Mouse (Mus musculus) liver, embryonic 11.5 days (tissue): ENCODE measurements at regions not wholly inside any gene's neighbourhood (a gene's known extent, or its start where the extent isn't known, plus 50 kb on each side); places are given as distances from the start of the nearest gene placed in this dataset.

Source experiments
- ATAC-seq: fragments of 200-750 bp; cut with Nextera tagmentation; replicated peaks from 2 replicates; pipeline ENCODE4 v1.8.0; 2017; ENCODE audit warnings: moderate number of reproducible peaks, mild to moderate bottlenecking, moderate TSS enrichment, moderate library complexity; ENCODE audit not compliant: low FRiP score
- DNase-seq: peaks from one replicate; pipeline ENCODE4 v3.0.0-alpha.2; 2017; ENCODE audit warnings: low spot score
- H3K27ac ChIP-seq: fragments of 300-500 bp; sonication (generic); 2 replicates; pipeline ENCODE4 v1.5.1; 2014; ENCODE audit warnings: mild to moderate bottlenecking, low read depth, low read length, control low read depth
- H3K27me3 ChIP-seq: fragments of 300-500 bp; sonication (generic); replicated peaks from 2 replicates; pipeline ENCODE4 v1.6.1; 2014; ENCODE audit warnings: low read length, mixed read lengths; ENCODE audit not compliant: control insufficient read depth, insufficient read depth
- H3K36me3 ChIP-seq: fragments of 300-500 bp; sonication (generic); 2 replicates; pipeline ENCODE4 v1.6.1; 2014; ENCODE audit warnings: mild to moderate bottlenecking, low read length, moderate library complexity, mixed read lengths; ENCODE audit not compliant: control insufficient read depth, insufficient read depth
- H3K4me1 ChIP-seq: fragments of 300-500 bp; sonication (generic); replicated peaks from 2 replicates; pipeline ENCODE4 v1.6.1; 2014; ENCODE audit warnings: low read length, mixed read lengths; ENCODE audit not compliant: control insufficient read depth, insufficient read depth
- H3K4me2 ChIP-seq: fragments of 300-500 bp; sonication (generic); 2 replicates; pipeline ENCODE4 v1.6.1; 2014; ENCODE audit warnings: mild to moderate bottlenecking, control low read depth, moderate library complexity
- H3K4me3 ChIP-seq: fragments of 300-500 bp; sonication (generic); 2 replicates; pipeline ENCODE4 v1.5.1; 2014; ENCODE audit warnings: low read depth, low read length, control low read depth
- H3K9ac ChIP-seq: fragments of 300-500 bp; sonication (generic); 2 replicates; pipeline ENCODE4 v1.6.1; 2014; ENCODE audit warnings: low read depth, low read length, control low read depth
- H3K9me3 ChIP-seq: fragments of 300-500 bp; sonication (generic); 2 replicates; pipeline ENCODE4 v1.6.1; 2016; ENCODE audit warnings: low read length, inconsistent platforms, mixed read lengths; ENCODE audit not compliant: control insufficient read depth
- WGBS: fragments of 180-500 bp; shearing (Covaris S2); extraction: QIAGEN DNeasy Blood & Tissue Kit; methylation state at CpG from one replicate; pipeline ENCODE4 v1.1.7; 2014; 5-methylcytosine and 5-hydroxymethylcytosine counted together

GRCm38 (mm10) chr13:90584766-90585165 lies 320.4 kb downstream of the Atp6ap1l start:
- 80% methylated on average over 2 of the region's 2 CpGs for WGBS
- Histone ChIP-seq H3K4me2 (no peak overlapping the region), H3K27me3 (no peaks in the 10 kb centered on the region), H3K9ac (no peak overlapping the region), H3K9me3 (no peaks in the 10 kb centered on the region), H3K4me3 (no peak overlapping the region), H3K27ac (no peak overlapping the region), H3K4me1 (no peaks in the 10 kb centered on the region), H3K36me3 (no peaks in the 10 kb centered on the region)
- no peak for DNase-seq
- no peak for ATAC-seq

DNA sequence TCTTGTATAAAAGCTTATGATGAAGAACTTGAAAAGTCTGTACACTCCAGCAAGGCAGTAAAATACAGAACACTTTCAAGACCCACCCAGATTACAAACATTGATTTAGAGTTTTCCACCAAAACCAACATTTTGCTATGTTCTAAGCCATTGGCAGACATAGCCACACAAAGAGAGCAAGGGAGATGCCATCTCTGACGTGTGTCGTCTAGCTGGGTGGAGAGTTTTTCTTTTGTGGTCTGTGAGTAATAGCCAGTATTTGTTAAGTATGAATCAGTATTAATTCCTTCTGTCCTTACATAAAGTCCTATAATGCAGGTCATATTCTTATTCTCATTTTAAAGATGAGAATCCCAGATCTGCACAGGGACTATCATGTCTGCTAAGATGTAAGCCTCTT lies 329.8 kb downstream of the Atp6ap1l start:
- no peak overlapping the region for H3K9ac ChIP-seq
- no peak for ATAC-seq
- 93% methylated on average over 2 of the region's 2 CpGs for WGBS
- no peak overlapping the region for H3K4me2 ChIP-seq
- no peak overlapping the region for H3K4me3 ChIP-seq
- H3K27me3 ChIP-seq: no peaks in the 10 kb centered on the region
- no peak overlapping the region for H3K27ac ChIP-seq
- H3K4me1 ChIP-seq: no peaks in the 10 kb centered on the region
- H3K9me3 ChIP-seq: no peaks in the 10 kb centered on the region
- no peaks in the 10 kb centered on the region for H3K36me3 ChIP-seq
- DNase-seq: no peak

GRCm38 (mm10) chr13:90572580-90572979 lies 332.6 kb downstream of the Atp6ap1l start:
- Histone ChIP-seq H3K4me2 (no peak overlapping the region), H3K27me3 (no peaks in the 10 kb centered on the region), H3K36me3 (no peaks in the 10 kb centered on the region), H3K27ac (no peak overlapping the region), H3K4me3 (no peak overlapping the region), H3K9ac (no peak overlapping the region), H3K4me1 (no peaks in the 10 kb centered on the region), H3K9me3 (no peaks in the 10 kb centered on the region)
- ATAC-seq (no peak), DNase-seq (no peak)
- 86% methylated on average over 2 of the region's 2 CpGs for WGBS

GRCm38 (mm10) chr13:90563183-90563840 lies 341.8 kb downstream of the Atp6ap1l start:
- Histone ChIP-seq H3K4me2 (no peak overlapping the region), H3K9me3 (no peaks in the 10 kb centered on the region), H3K27ac (no peak overlapping the region), H3K36me3 (no peaks in the 10 kb centered on the region), H3K4me1 (no peaks in the 10 kb centered on the region), H3K4me3 (no peak overlapping the region), H3K27me3 (no peaks in the 10 kb centered on the region), H3K9ac (no peak overlapping the region)
- WGBS: 80% methylated on average over 1 of the region's 1 CpGs
- ATAC-seq (no peak), DNase-seq (no peak)

- H3K27me3 ChIP-seq: no peaks in the 10 kb centered on the region
- H3K9me3 ChIP-seq: no peaks in the 10 kb centered on the region
- no peak overlapping the region for H3K4me2 ChIP-seq
- no peaks in the 10 kb centered on the region for H3K36me3 ChIP-seq
- DNase-seq (no peak), ATAC-seq (no peak)
- H3K27ac ChIP-seq: no peak overlapping the region
- H3K4me1 ChIP-seq: no peaks in the 10 kb centered on the region
- WGBS: 76% methylated on average over 1 of the region's 1 CpGs
- H3K9ac ChIP-seq: no peak overlapping the region
- no peak overlapping the region for H3K4me3 ChIP-seq
These were observed 345.1 kb downstream of the Atp6ap1l start for GRCm38 (mm10) chr13:90560095-90560494.

DNA sequence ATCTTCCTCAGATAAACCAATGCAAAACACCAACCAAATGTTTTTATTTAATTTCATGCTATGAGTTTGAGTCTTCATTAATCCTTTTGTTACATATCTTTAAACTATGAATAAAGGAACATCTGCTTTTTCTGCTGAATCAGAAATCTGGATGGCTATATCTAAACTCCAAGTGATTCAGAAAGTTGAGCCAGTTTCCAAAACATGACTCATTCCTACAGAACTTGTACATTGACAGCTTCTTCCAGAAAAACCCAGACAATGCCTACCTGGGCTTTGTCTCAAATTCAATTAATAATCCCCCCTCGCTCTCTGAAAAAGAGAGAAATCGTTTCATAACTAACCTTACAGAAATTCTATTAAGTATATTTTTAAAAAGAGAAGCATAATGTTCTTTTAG lies 345.7 kb downstream of the Atp6ap1l start:
- Histone ChIP-seq H3K4me1 (no peaks in the 10 kb centered on the region), H3K27me3 (no peaks in the 10 kb centered on the region), H3K4me3 (no peak overlapping the region), H3K9me3 (no peaks in the 10 kb centered on the region), H3K4me2 (no peak overlapping the region), H3K27ac (no peak overlapping the region), H3K9ac (no peak overlapping the region), H3K36me3 (no peaks in the 10 kb centered on the region)
- no peak for DNase-seq
- no peak for ATAC-seq
- WGBS: 82% methylated on average over 2 of the region's 2 CpGs

GRCm38 (mm10) chr13:90551166-90551565 lies 354.0 kb downstream of the Atp6ap1l start:
- no peaks in the 10 kb centered on the region for H3K4me1 ChIP-seq
- H3K36me3 ChIP-seq: no peaks in the 10 kb centered on the region
- H3K9ac ChIP-seq: no peak overlapping the region
- ATAC-seq (no peak), DNase-seq (no peak)
- no peaks in the 10 kb centered on the region for H3K9me3 ChIP-seq
- H3K4me2 ChIP-seq: no peak overlapping the region
- no peak overlapping the region for H3K27ac ChIP-seq
- no peaks in the 10 kb centered on the region for H3K27me3 ChIP-seq
- WGBS: 82% methylated on average over 2 of the region's 2 CpGs
- H3K4me3 ChIP-seq: no peak overlapping the region

DNA sequence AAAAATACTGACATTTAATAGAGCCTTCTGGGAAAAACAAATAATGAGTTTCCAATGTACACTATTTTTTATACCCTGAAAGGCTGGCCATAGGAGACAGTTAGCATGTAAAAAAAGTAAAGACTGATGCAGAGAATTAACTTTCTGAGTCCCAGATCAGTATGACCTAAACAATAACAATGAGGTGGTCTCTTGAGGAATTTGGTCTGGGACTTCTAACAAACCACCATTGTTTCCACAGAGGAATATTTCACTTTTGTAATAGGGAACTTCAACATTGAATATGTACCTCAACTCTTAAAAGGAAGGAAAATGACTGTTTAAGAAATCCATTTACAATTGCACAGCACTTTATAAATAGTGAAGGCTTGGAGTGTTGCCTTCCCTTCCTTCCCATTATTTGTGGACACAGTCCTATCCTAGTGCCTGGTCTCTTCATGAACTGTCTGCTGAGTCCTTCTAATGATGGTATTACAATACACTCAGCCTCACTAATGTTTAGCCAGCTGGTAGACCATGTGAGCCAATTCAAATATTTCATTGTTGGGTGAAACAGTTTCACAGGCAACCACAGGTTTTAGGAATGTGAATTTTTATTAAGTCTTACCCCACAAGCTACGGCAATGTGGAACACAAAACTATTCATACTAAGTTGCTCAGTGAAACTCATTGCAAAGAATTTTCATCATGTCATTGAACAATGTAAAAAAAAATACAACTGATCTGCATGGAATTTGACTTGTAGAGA lies 358.7 kb downstream of the Atp6ap1l start:
- Histone ChIP-seq H3K4me2 (no peak overlapping the region), H3K27me3 (no peaks in the 10 kb centered on the region), H3K4me3 (no peak overlapping the region), H3K36me3 (no peaks in the 10 kb centered on the region), H3K9me3 (no peaks in the 10 kb centered on the region), H3K9ac (no peak overlapping the region), H3K27ac (no peak overlapping the region), H3K4me1 (no peaks in the 10 kb centered on the region)
- DNase-seq (no peak), ATAC-seq (no peak)
- 89% methylated on average over 1 of the region's 1 CpGs for WGBS

DNA sequence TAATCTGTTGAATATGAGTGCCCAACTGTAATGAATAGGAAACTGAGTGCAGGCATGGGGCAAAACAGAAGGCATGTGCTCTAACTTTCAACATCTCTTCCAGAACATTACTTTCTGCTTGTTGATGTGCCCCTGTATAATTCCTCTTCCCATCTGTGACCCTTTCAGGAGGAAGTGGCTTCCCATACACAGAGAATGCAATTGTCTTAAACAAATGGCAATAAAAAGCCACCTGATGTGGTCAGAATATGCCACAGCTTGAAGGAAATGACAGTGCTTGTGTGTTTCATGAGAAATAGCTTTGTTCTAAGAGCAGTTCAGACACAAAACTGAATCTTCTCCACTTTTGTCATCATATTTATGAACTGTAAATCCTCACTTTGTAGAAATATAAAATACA lies 359.3 kb downstream of the Atp6ap1l start:
- DNase-seq (no peak), ATAC-seq (no peak)
- H3K4me3 ChIP-seq: no peak overlapping the region
- no peak overlapping the region for H3K4me2 ChIP-seq
- H3K9ac ChIP-seq: no peak overlapping the region
- no peaks in the 10 kb centered on the region for H3K9me3 ChIP-seq
- H3K27me3 ChIP-seq: no peaks in the 10 kb centered on the region
- no peaks in the 10 kb centered on the region for H3K36me3 ChIP-seq
- H3K4me1 ChIP-seq: no peaks in the 10 kb centered on the region
- no peak overlapping the region for H3K27ac ChIP-seq
